Mouse (Mus musculus) skeletal muscle tissue, postnatal 0 days (tissue): Measurements from ENCODE around the gene Gsta3. TPM values are rescaled to one million over a fixed set of nuclear protein-coding genes. Genes with fewer than 3 reads are reported as not detected.

ENCODE experiments used
- polyA plus RNA-seq: library from polyadenylated mRNA; unstranded; fragments of >200 nt; fragmentation: Nextera tagmentation; extraction: Ambion mirVana; gene quantifications from 2 replicates; pipeline ENCODE4 v1.2.1, GENCODE M21; 2015

The Gsta3 gene
- 0.27 and 0.66 TPM in 2 replicates for polyA plus RNA-seq

DNA sequence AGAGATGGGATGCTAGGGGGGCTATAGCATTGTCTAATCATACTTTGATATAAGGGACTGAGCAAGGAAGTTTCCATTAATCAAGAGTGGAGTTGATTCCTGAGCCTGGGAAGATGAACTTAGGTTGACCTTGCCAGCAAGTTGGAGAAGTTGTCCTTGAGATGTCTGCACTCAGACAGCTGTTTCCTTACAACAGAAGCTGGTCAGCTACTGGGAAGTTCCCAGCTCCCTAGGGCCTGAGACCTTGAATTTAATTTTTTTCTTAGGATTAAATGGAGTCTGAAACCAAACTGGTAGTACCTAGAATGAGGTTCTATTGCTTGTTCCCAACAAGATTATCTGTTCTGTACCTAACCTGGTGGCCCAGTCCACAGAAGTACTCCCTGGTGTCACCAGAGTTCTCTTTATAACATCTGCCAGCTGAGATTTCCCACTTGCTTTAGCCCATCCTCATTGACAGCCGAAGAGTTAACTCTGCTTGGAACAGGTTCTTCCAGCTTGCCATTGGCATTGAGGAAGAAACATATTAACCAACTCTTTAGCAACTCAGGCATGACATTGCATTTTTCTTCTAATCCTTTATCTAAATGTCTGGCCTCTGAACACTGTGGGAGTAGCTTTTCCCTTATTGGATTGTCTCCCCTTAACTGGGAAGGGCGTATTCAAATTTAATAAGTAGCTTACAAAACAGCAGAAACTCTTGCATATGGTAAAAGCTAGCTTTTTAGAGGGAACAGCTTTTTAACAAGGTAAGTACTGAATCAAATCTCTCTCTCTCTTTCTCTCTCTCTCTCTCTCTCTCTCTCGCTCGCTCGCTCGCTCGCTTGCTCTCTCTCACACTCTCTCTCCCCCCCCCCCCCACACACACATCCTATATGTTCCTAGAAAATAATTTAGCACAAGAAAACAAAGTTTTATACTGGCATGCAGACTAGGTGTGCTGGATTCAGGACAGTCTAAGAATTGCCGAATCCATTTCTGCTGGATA is at the start of gene Gsta3:
Gene Gsta3 (plus strand): TSS at position 679 of the 988 bp plus-strand sequence.

DNA sequence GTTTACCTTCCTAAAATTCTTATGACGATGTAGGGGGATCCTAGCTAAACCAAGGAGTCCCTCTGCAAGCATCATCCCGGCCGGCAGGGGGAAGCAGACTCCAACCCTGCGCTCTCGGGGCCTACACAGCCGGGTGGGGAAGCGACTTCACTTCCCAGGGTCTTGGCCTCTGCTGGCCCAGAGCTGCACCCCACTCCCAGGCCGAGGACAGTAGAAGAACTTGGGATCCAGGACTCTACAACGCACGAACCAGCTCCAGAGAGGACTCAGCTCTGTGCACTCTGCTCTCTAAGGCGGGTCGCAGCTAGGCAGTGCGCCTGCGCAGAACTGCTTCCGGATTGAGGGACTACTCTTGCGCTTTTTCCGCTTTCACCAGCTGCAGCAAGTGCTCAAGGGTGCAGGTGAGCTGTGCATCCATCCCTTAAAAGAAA is 21.9 kb upstream of the Gsta3 start, which contains the start of gene Tmem14a:
Gene Tmem14a (plus strand): TSS at position 87 of the 431 bp plus-strand sequence.

Other genes starting within 250 kb of the Gsta3 start
- gene Tram2, start 161.4 kb upstream of the Gsta3 start, polyA plus RNA-seq: 5.5 and 5.7 TPM in 2 replicates
- gene Tmem14a, start 22.0 kb upstream of the Gsta3 start, polyA plus RNA-seq: 3.8 and 4.4 TPM in 2 replicates
- gene Khdc1a, start 109.1 kb downstream of the Gsta3 start, polyA plus RNA-seq: not detected in 2 replicates
- gene Khdc1c, start 127.7 kb downstream of the Gsta3 start, polyA plus RNA-seq: not detected in 2 replicates
- gene Khdc1b, start 143.0 kb downstream of the Gsta3 start, polyA plus RNA-seq: not detected in 2 replicates